Mouse (Mus musculus) megakaryocyte, embryonic 14.5 days (primary cell): ENCODE measurements at regions not wholly inside any gene's neighbourhood (a gene's known extent, or its start where the extent isn't known, plus 50 kb on each side); places are given as distances from the start of the nearest gene placed in this dataset.

Experiments
- H3K27me3 ChIP-seq: replicated peaks from 2 replicates; pipeline ENCODE3; 2012; ENCODE audit warnings: inconsistent platforms
- H3K36me3 ChIP-seq: replicated peaks from 2 replicates; pipeline ENCODE3; 2012; ENCODE audit warnings: low read length, inconsistent platforms, mixed read lengths
- H3K4me1 ChIP-seq: 2 replicates; pipeline ENCODE4 v1.6.1; 2012; ENCODE audit warnings: inconsistent platforms
- H3K4me3 ChIP-seq: replicated peaks from 2 replicates; pipeline ENCODE3; 2012; ENCODE audit warnings: moderate library complexity, mild to moderate bottlenecking, inconsistent platforms
- H3K9me3 ChIP-seq: 2 replicates; pipeline ENCODE4 v1.6.1; 2012; ENCODE audit warnings: inconsistent platforms
- FLI1 ChIP-seq: IDR thresholded peaks from 2 replicates; pipeline ENCODE4 v1.6.1; 2012; ENCODE audit warnings: low read length, inconsistent platforms, mixed read lengths
- GATA1 ChIP-seq: IDR thresholded peaks from 3 replicates; pipeline ENCODE4 v1.6.1; 2012; ENCODE audit warnings: mixed read lengths, low read length, inconsistent platforms, borderline replicate concordance

DNA sequence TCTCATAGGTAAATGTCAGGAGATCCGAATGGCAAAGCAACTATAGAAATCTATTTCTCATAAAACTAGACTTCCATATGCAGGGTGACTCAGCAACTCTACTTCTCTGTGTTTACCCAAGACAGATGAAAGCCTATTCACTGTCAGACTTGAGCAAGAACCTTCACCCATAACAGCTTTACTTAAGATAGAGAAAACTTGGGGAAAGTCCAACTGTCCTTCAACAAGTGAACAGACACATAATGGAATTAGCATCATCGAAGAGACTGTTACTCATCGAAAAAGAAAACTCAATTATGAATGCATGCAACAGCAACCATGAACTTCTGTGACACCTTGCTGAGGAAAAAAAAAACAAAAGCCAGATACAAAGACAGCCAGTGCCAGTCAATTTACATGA, 271.0 kb upstream of the Cdh5 start:
- Histone ChIP-seq H3K4me1 (no peaks in the 10 kb centered on the region), H3K4me3 (no peak overlapping the region), H3K9me3 (no peaks in the 10 kb centered on the region), H3K27me3 (no peaks in the 10 kb centered on the region), H3K36me3 (no peaks in the 10 kb centered on the region)
- no peak for TF ChIP-seq FLI1
- TF ChIP-seq GATA1 = no peak

GRCm38 (mm10) chr8:103839990-103840389, 261.4 kb upstream of the Cdh5 start:
- no peak overlapping the region for H3K4me3 ChIP-seq
- H3K9me3 ChIP-seq = peaks cover 7% of the 10 kb centered on the region
- no peaks in the 10 kb centered on the region for H3K4me1 ChIP-seq
- no peaks in the 10 kb centered on the region for H3K36me3 ChIP-seq
- TF ChIP-seq FLI1 (no peak), GATA1 (no peak)
- no peaks in the 10 kb centered on the region for H3K27me3 ChIP-seq

GRCm38 (mm10) chr8:103845964-103846363, 255.5 kb upstream of the Cdh5 start:
- Histone ChIP-seq H3K4me3 (no peak overlapping the region), H3K4me1 (no peaks in the 10 kb centered on the region), H3K36me3 (no peaks in the 10 kb centered on the region), H3K27me3 (no peaks in the 10 kb centered on the region), H3K9me3 (0 out of 2 replicates have a peak, but pooled peaks cover 10% of the 10 kb centered on the region)
- no peak for TF ChIP-seq GATA1
- TF ChIP-seq FLI1 = no peak

GRCm38 (mm10) chr8:103846382-103846976, 254.9 kb upstream of the Cdh5 start:
- no peaks in the 10 kb centered on the region for H3K4me1 ChIP-seq
- H3K27me3 ChIP-seq = no peaks in the 10 kb centered on the region
- H3K4me3 ChIP-seq = no peak overlapping the region
- no peaks in the 10 kb centered on the region for H3K36me3 ChIP-seq
- 0 out of 2 replicates have a peak, but pooled peaks cover 6% of the 10 kb centered on the region for H3K9me3 ChIP-seq
- no peak for TF ChIP-seq GATA1
- no peak for TF ChIP-seq FLI1

DNA sequence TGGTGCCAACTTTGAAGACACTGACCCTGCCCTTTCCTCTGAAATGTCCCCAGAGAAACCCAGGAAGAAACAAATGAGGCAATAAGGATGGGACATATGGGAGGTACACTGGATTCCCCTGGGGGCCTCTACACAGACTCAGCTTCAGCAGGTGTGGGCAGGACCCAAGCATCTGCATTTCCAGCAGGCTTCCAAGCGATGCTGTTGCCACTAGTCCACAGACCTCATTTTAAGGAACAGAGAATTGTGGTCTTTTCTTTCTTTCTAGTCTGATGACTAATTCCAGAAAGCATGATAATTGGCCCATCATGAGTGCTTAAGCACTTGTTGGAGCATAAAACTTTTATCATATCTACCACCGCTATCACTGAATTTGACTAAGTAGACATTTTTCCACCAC, 251.6 kb upstream of the Cdh5 start:
- no peaks in the 10 kb centered on the region for H3K27me3 ChIP-seq
- no peaks in the 10 kb centered on the region for H3K4me1 ChIP-seq
- no peak overlapping the region for H3K4me3 ChIP-seq
- TF ChIP-seq FLI1 = no peak
- TF ChIP-seq GATA1 = no peak
- 0 out of 2 replicates have a peak, but pooled peaks cover 6% of the 10 kb centered on the region for H3K9me3 ChIP-seq
- H3K36me3 ChIP-seq = no peaks in the 10 kb centered on the region

GRCm38 (mm10) chr8:103851286-103851685, 250.1 kb upstream of the Cdh5 start:
- H3K4me1 ChIP-seq = no peaks in the 10 kb centered on the region

GRCm38 (mm10) chr8:103853048-103853447, 248.4 kb upstream of the Cdh5 start:
- Histone ChIP-seq H3K36me3 (no peaks in the 10 kb centered on the region), H3K27me3 (no peaks in the 10 kb centered on the region)
- TF ChIP-seq FLI1 = no peak
- no peak for TF ChIP-seq GATA1

More at GRCm38 (mm10) chr8:103851286-103851685, 250.1 kb upstream of the Cdh5 start:
- Histone ChIP-seq H3K36me3 (no peaks in the 10 kb centered on the region), H3K9me3 (peaks cover 12% of the 10 kb centered on the region), H3K4me3 (no peak overlapping the region), H3K27me3 (no peaks in the 10 kb centered on the region)
- TF ChIP-seq FLI1 = no peak

DNA sequence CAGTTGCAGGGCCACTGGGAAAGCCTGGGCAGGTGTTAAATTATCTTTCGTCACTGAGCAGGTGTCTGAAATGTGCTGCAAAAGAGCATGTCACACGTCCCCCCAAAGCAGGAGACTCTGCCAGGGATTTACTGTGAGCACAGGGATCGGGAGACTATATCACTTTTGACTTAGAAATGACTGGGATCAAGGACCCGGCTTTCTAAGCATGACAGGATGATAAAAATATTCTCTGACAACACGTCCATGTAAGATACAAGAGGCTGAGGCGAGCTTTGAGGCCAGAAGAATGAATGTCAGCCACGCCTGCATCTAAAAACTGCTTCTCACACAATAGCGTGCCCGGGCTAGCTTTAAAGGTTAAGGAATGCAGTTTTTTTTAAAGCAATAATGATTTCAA, 246.1 kb upstream of the Cdh5 start:
- no peaks in the 10 kb centered on the region for H3K4me1 ChIP-seq
- peaks cover 13% of the 10 kb centered on the region for H3K9me3 ChIP-seq
- no peaks in the 10 kb centered on the region for H3K27me3 ChIP-seq
- H3K4me3 ChIP-seq = no peak overlapping the region
- no peak for TF ChIP-seq GATA1
- no peak for TF ChIP-seq FLI1
- H3K36me3 ChIP-seq = no peaks in the 10 kb centered on the region

More at GRCm38 (mm10) chr8:103853048-103853447, 248.4 kb upstream of the Cdh5 start:
- Histone ChIP-seq H3K9me3 (peaks cover 13% of the 10 kb centered on the region), H3K4me3 (no peak overlapping the region), H3K4me1 (no peaks in the 10 kb centered on the region)

GRCm38 (mm10) chr8:103859130-103859529, 242.3 kb upstream of the Cdh5 start:
- H3K27me3 ChIP-seq = no peaks in the 10 kb centered on the region
- no peak overlapping the region for H3K4me3 ChIP-seq
- H3K4me1 ChIP-seq = no peaks in the 10 kb centered on the region
- TF ChIP-seq GATA1 = no peak
- no peak for TF ChIP-seq FLI1
- peaks cover 15% of the 10 kb centered on the region for H3K9me3 ChIP-seq
- no peaks in the 10 kb centered on the region for H3K36me3 ChIP-seq

- H3K27me3 ChIP-seq = no peaks in the 10 kb centered on the region
- H3K36me3 ChIP-seq = no peaks in the 10 kb centered on the region
- peaks cover 13% of the 10 kb centered on the region for H3K9me3 ChIP-seq
- no peak overlapping the region for H3K4me3 ChIP-seq
- TF ChIP-seq FLI1 (no peak), GATA1 (no peak)
- H3K4me1 ChIP-seq = no peaks in the 10 kb centered on the region
Observed at GRCm38 (mm10) chr8:103873598-103874502, 227.6 kb upstream of the Cdh5 start.
